21 mouse cellular contexts compared by ENCODE assay signal in the genomic region with DNA sequence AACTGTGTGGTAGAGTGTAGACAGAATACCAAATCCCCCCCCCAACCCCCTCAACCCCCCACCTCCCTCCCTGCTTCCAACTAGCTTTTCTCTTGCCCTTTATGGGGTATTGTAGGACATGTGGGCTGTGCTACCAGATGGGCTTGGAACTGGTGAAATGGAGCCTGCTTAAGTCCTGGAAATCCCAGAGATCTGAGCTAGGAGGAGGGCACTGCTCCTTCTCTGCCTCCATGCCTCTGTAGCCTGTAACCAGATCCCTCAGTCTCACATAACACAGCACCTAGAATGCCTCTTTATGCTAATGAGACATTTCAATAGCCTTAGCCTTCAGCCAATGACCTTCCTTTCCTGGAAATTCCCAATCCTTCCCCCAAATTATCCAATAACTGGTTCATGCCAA.
DNase-seq lines count a peak whose midpoint lies in the region; ATAC-seq lines count a peak whose summit lies in the region.
"Had no signal": no experiment of that assay in that cellular context is flagged by ENCODE, and none has a peak within 500 bp of the region (broad histone marks: within the 10 kb centered on the region; RNA-seq: fewer than 3 reads in every experiment).

No protein-coding gene starts in this region.

- ATAC-seq in embryonic facial prominence, embryonic 11.5 days (replicated peaks; ENCODE audit: insufficient number of reproducible peaks, low FRiP score, low TSS enrichment, low read depth) = peak; percentile 62; the same call in 1 of the 2 replicates
- ATAC-seq in limb, embryonic 11.5 days (ENCODE audit: insufficient number of reproducible peaks, low FRiP score, low TSS enrichment, low read depth) = 0 out of 2 replicates have a peak, but pooled peaks have one; percentile 67
- peak; percentile 71; the same call in 1 of the 2 replicates for ATAC-seq in embryonic facial prominence, embryonic 14.5 days (ENCODE audit: low read depth)
- ATAC-seq in granulocyte monocyte progenitor cell, adult 5-6 weeks (replicated peaks; ENCODE audit: poor library complexity, severe bottlenecking) = no peak
- ATAC-seq: forebrain, embryonic 14.5 days; forebrain, embryonic 16.5 days had no signal

- no peaks in the 10 kb centered on the region for H3K9me3 ChIP-seq in embryonic facial prominence, embryonic 11.5 days (replicated peaks; ENCODE audit: control insufficient read depth, low read length)
- H3K9me3 ChIP-seq in embryonic facial prominence, embryonic 10.5 days = no peaks in the 10 kb centered on the region
- no peaks in the 10 kb centered on the region for H3K9me3 ChIP-seq in limb, embryonic 11.5 days (ENCODE audit: control insufficient read depth, low read length)
- H3K9me3 ChIP-seq in limb, embryonic 10.5 days (replicated peaks) = no peaks in the 10 kb centered on the region
- H3K9me3 ChIP-seq in embryonic facial prominence, embryonic 14.5 days (ENCODE audit: control insufficient read depth, low read length) = no peaks in the 10 kb centered on the region
- H3K9me3 ChIP-seq: embryonic facial prominence, embryonic 15.5 days; forebrain, embryonic 10.5 days; forebrain, embryonic 12.5 days had no signal

- H3K36me3 ChIP-seq in embryonic facial prominence, embryonic 11.5 days (replicated peaks; ENCODE audit: control insufficient read depth, insufficient read depth, low read depth, low read length) = no peaks in the 10 kb centered on the region
- no peaks in the 10 kb centered on the region for H3K36me3 ChIP-seq in embryonic facial prominence, embryonic 10.5 days (replicated peaks)
- H3K36me3 ChIP-seq in limb, embryonic 11.5 days (ENCODE audit: control insufficient read depth, insufficient read depth, low read length) = no peaks in the 10 kb centered on the region
- H3K36me3 ChIP-seq in limb, embryonic 10.5 days = no peaks in the 10 kb centered on the region
- no peaks in the 10 kb centered on the region for H3K36me3 ChIP-seq in embryonic facial prominence, embryonic 14.5 days (ENCODE audit: control insufficient read depth, insufficient read depth, low read length)
- H3K36me3 ChIP-seq: embryonic facial prominence, embryonic 15.5 days; forebrain, embryonic 10.5 days; forebrain, embryonic 12.5 days had no signal

- H3K4me2 ChIP-seq in embryonic facial prominence, embryonic 11.5 days (ENCODE audit: low read depth, low read length) = no peak overlapping the region
- H3K4me2 ChIP-seq in limb, embryonic 11.5 days (ENCODE audit: low read depth, severe bottlenecking) = no peak overlapping the region
- H3K4me2 ChIP-seq in embryonic facial prominence, embryonic 14.5 days (ENCODE audit: low read depth, low read length) = no peak overlapping the region
- H3K4me2 ChIP-seq: embryonic facial prominence, embryonic 15.5 days; forebrain, embryonic 12.5 days had no signal

- H3K27me3 ChIP-seq in embryonic facial prominence, embryonic 11.5 days (ENCODE audit: control insufficient read depth, insufficient read depth, low read length) = no peaks in the 10 kb centered on the region
- H3K27me3 ChIP-seq in embryonic facial prominence, embryonic 10.5 days (replicated peaks; ENCODE audit: low read depth, poor library complexity, severe bottlenecking) = no peaks in the 10 kb centered on the region
- H3K27me3 ChIP-seq in limb, embryonic 11.5 days (ENCODE audit: control insufficient read depth, insufficient read depth, low read length) = no peaks in the 10 kb centered on the region
- no peaks in the 10 kb centered on the region for H3K27me3 ChIP-seq in limb, embryonic 10.5 days (ENCODE audit: low read depth, poor library complexity, severe bottlenecking)
- H3K27me3 ChIP-seq in embryonic facial prominence, embryonic 14.5 days (replicated peaks; ENCODE audit: control insufficient read depth, insufficient read depth, low read length) = no peaks in the 10 kb centered on the region
- H3K27me3 ChIP-seq: embryonic facial prominence, embryonic 15.5 days; forebrain, embryonic 12.5 days had no signal

- H3K4me3 ChIP-seq in embryonic facial prominence, embryonic 11.5 days (ENCODE audit: low read depth, low read length) = no peak overlapping the region
- H3K4me3 ChIP-seq in embryonic facial prominence, embryonic 10.5 days = no peak overlapping the region
- no peak overlapping the region for H3K4me3 ChIP-seq in limb, embryonic 11.5 days (ENCODE audit: low read depth, low read length)
- H3K4me3 ChIP-seq in limb, embryonic 10.5 days = no peak overlapping the region
- no peak overlapping the region for H3K4me3 ChIP-seq in embryonic facial prominence, embryonic 14.5 days (ENCODE audit: low read depth, low read length)
- H3K4me3 ChIP-seq: embryonic facial prominence, embryonic 15.5 days; erythroblast, embryonic 14.5 days; forebrain, embryonic 10.5 days; forebrain, embryonic 12.5 days had no signal

- no peak overlapping the region for H3K27ac ChIP-seq in embryonic facial prominence, embryonic 11.5 days (replicated peaks; ENCODE audit: low read depth, low read length)
- no peak overlapping the region for H3K27ac ChIP-seq in embryonic facial prominence, embryonic 10.5 days (replicated peaks)
- H3K27ac ChIP-seq in limb, embryonic 11.5 days (replicated peaks; ENCODE audit: low read depth, low read length) = no peak overlapping the region
- H3K27ac ChIP-seq in limb, embryonic 10.5 days = no peak overlapping the region
- H3K27ac ChIP-seq in embryonic facial prominence, embryonic 14.5 days (replicated peaks; ENCODE audit: low read depth, low read length) = no peak overlapping the region
- H3K27ac ChIP-seq: embryonic facial prominence, embryonic 15.5 days; forebrain, embryonic 10.5 days; forebrain, embryonic 12.5 days had no signal

- DNase-seq in embryonic facial prominence, embryonic 11.5 days (ENCODE audit: low spot score) = no peak
- DNase-seq in embryonic facial prominence, embryonic 10.5 days (ENCODE audit: low spot score) = no peak
- DNase-seq in limb, embryonic 11.5 days (ENCODE audit: low spot score) = no peak
- DNase-seq in limb, embryonic 10.5 days (ENCODE audit: low spot score) = no peak
- no peak for DNase-seq in embryonic facial prominence, embryonic 14.5 days (ENCODE audit: low spot score)
- DNase-seq: adrenal gland, adult 2 months; adrenal gland, postnatal 10 days; adrenal gland, postnatal 25 days; cerebellum, adult 11 months; cerebellum, adult 18-20 months; cerebellum, adult 8-10 months; cerebellum, adult 9-11 months; cerebellum, postnatal 14 days; cerebellum, postnatal 36 days had no signal

- no peaks in the 10 kb centered on the region for H3K4me1 ChIP-seq in embryonic facial prominence, embryonic 11.5 days (ENCODE audit: control insufficient read depth, insufficient read depth, low read length)
- H3K4me1 ChIP-seq in embryonic facial prominence, embryonic 10.5 days = no peaks in the 10 kb centered on the region; the same call in 1 of the 2 replicates
- no peaks in the 10 kb centered on the region for H3K4me1 ChIP-seq in limb, embryonic 11.5 days (ENCODE audit: control insufficient read depth, insufficient read depth, low read length)
- no peaks in the 10 kb centered on the region for H3K4me1 ChIP-seq in limb, embryonic 10.5 days
- no peaks in the 10 kb centered on the region for H3K4me1 ChIP-seq in embryonic facial prominence, embryonic 14.5 days (ENCODE audit: control insufficient read depth, insufficient read depth, low read length)
- H3K4me1 ChIP-seq: embryonic facial prominence, embryonic 15.5 days; forebrain, embryonic 10.5 days; forebrain, embryonic 12.5 days had no signal

- no peak overlapping the region for H3K9ac ChIP-seq in embryonic facial prominence, embryonic 11.5 days (replicated peaks; ENCODE audit: low read length)
- H3K9ac ChIP-seq in limb, embryonic 11.5 days (ENCODE audit: low read length) = no peak overlapping the region
- no peak overlapping the region for H3K9ac ChIP-seq in embryonic facial prominence, embryonic 14.5 days (ENCODE audit: low read depth, low read length)
- H3K9ac ChIP-seq: embryonic facial prominence, embryonic 15.5 days; forebrain, embryonic 12.5 days had no signal
